9 mouse cellular contexts compared by ENCODE assay signal in genomic region chr1:165252027-165252671, GRCm38 (mm10). TPM values are rescaled to one million over a fixed set of nuclear protein-coding genes. Genes with fewer than 3 reads are reported as not detected.
A peak's percentile ranks its signal among the peaks of the same experiment; 100 is the strongest.
DNase-seq lines count a peak whose midpoint lies in the region; ATAC-seq and TF ChIP-seq lines count a peak whose summit lies in the region.
"Had no signal": no experiment of that assay in that cellular context is flagged by ENCODE, and none has a peak within 500 bp of the region (broad histone marks: within the 10 kb centered on the region; RNA-seq: fewer than 3 reads in every experiment).

No protein-coding gene starts in this region.

- H3K9ac ChIP-seq in forebrain, embryonic 14.5 days (ENCODE audit: low read length), result no peak overlapping the region
- H3K9ac ChIP-seq in liver, adult 2 months (ENCODE audit: low read depth, low read length), result no peak overlapping the region
- H3K9ac ChIP-seq: limb, embryonic 15.5 days had no signal

- WGBS in forebrain, embryonic 14.5 days, result 47% methylated on average over 11 of the region's 11 CpGs
- WGBS in liver, adult 2 months, result 48% methylated on average over 11 of the region's 11 CpGs

- no peak for TF ChIP-seq POLR2A in liver, adult 2 months (IDR thresholded peaks at IDR 0.05; ENCODE audit: extremely low read depth, insufficient read depth, low read length)

- no peaks in the 10 kb centered on the region for H3K27me3 ChIP-seq in forebrain, embryonic 14.5 days (replicated peaks; ENCODE audit: control insufficient read depth, insufficient read depth, low read length)
- H3K27me3 ChIP-seq in liver, adult 2 months (ENCODE audit: control insufficient read depth, insufficient read depth, low read length), result no peaks in the 10 kb centered on the region
- H3K27me3 ChIP-seq: limb, embryonic 15.5 days had no signal

- ATAC-seq in forebrain, embryonic 14.5 days, result peak; percentile 29; the same call in 1 of the 2 replicates

- H3K79me2 ChIP-seq in liver, adult 2 months (ENCODE audit: control insufficient read depth, insufficient read depth, low read length), result no peaks in the 10 kb centered on the region

- peak; percentile 65 for TF ChIP-seq CTCF in liver, adult 2 months (IDR thresholded peaks at IDR 0.05; ENCODE audit: low read depth, low read length)

- H3K4me3 ChIP-seq in forebrain, embryonic 14.5 days (ENCODE audit: low read depth, low read length), result no peak overlapping the region
- H3K4me3 ChIP-seq in liver, adult 2 months (ENCODE audit: insufficient read depth, low read depth, low read length), result no peak overlapping the region
- H3K4me3 ChIP-seq: limb, embryonic 15.5 days had no signal

- H3K36me3 ChIP-seq in forebrain, embryonic 14.5 days (ENCODE audit: control insufficient read depth, insufficient read depth, low read length), result no peaks in the 10 kb centered on the region
- no peaks in the 10 kb centered on the region for H3K36me3 ChIP-seq in liver, adult 2 months (ENCODE audit: control insufficient read depth, insufficient read depth, low read length)
- H3K36me3 ChIP-seq: limb, embryonic 15.5 days had no signal

- intact Hi-C loops in heart, postnatal 14 days (cut with DNase I), result loop anchor here (1.0 kb wide), 1 partner anchor 68 kb away; no protein-coding TSS in a partner anchor

- H3K9me3 ChIP-seq in forebrain, embryonic 14.5 days (replicated peaks; ENCODE audit: control insufficient read depth, low read length), result no peaks in the 10 kb centered on the region
- H3K9me3 ChIP-seq: limb, embryonic 15.5 days had no signal

- no peaks in the 10 kb centered on the region for H3K4me1 ChIP-seq in forebrain, embryonic 14.5 days (ENCODE audit: control insufficient read depth, insufficient read depth, low read length)
- no peaks in the 10 kb centered on the region for H3K4me1 ChIP-seq in liver, adult 2 months (ENCODE audit: control insufficient read depth, insufficient read depth, low read length)
- H3K4me1 ChIP-seq: limb, embryonic 15.5 days had no signal

- H3K4me2 ChIP-seq in forebrain, embryonic 14.5 days (ENCODE audit: low read length), result no peak overlapping the region
- H3K4me2 ChIP-seq: limb, embryonic 15.5 days had no signal

- H3K27ac ChIP-seq in forebrain, embryonic 14.5 days (ENCODE audit: low read depth, low read length), result no peak overlapping the region
- no peak overlapping the region for H3K27ac ChIP-seq in liver, adult 2 months (replicated peaks; ENCODE audit: insufficient read depth, low read depth, low read length)
- H3K27ac ChIP-seq: limb, embryonic 15.5 days had no signal

- DNase-seq in cerebellum, adult 18-20 months, result peak; percentile 34 to 55
- DNase-seq in cerebellum, adult 11-12 months, result no peak
- DNase-seq in CD8-positive naive resting alpha-beta T cell, adult 2 months (ENCODE audit: low read depth in 2 of 2, low spot score in 2 of 2), result peak; percentile 37 to 56
- peak; percentile 56 for DNase-seq in c-Kit-positive CD71-negative TER-119-negative erythroid progenitor cells, embryonic 14.5 days (ENCODE audit: low read depth)
- DNase-seq in forebrain, embryonic 14.5 days (ENCODE audit: low spot score), result peak; percentile 73
- peak; percentile 64 to 84 for DNase-seq in heart, postnatal 14 days
- DNase-seq in liver, adult 2 months (ENCODE audit: extremely low read depth, low read depth, low spot score), result no peak
- DNase-seq in ovary, postnatal 36 days (ENCODE audit: low spot score), result peak; percentile 36

RNA-seq across cellular contexts. Expression of gene Tiprl, which starts 15.4 kb away (rescaled TPM):
- 154 and 165 TPM in 2 replicates for polyA plus RNA-seq in forebrain, embryonic 14.5 days (2014; fragmentation: Nextera tagmentation; extraction: Ambion mirVana)
- 10 to 100 TPM; 37.1 to 37.8 TPM for total RNA-seq in heart, postnatal 14 days (2021)
- 14.7 and 20.7 TPM in 2 replicates for total RNA-seq in liver, adult 2 months (2014; rRNA removed)
- 12.2 and 12.7 TPM in 2 replicates for polyA plus RNA-seq in liver, adult 2 months (2012; rRNA removed)

RNA-seq across cellular contexts. Expression of gene Gpr161, which starts 43.4 kb away (rescaled TPM):
- polyA plus RNA-seq in forebrain, embryonic 14.5 days (2014; fragmentation: Nextera tagmentation; extraction: Ambion mirVana), result 4.7 and 4.8 TPM in 2 replicates
- 1 to 10 TPM; 3.6 to 3.8 TPM for total RNA-seq in heart, postnatal 14 days (2021)
- total RNA-seq in liver, adult 2 months (2014; rRNA removed), result 0.09 and 0.13 TPM in 2 replicates
- polyA plus RNA-seq in liver, adult 2 months (2012; rRNA removed), result 0.07 and 0.17 TPM in 2 replicates

RNA-seq across cellular contexts. Expression of gene Sft2d2, which starts 57.9 kb away (rescaled TPM):
- polyA plus RNA-seq in forebrain, embryonic 14.5 days (2014; fragmentation: Nextera tagmentation; extraction: Ambion mirVana), result 6.7 and 7.6 TPM in 2 replicates
- 10 to 100 TPM; 13.6 to 14.5 TPM for total RNA-seq in heart, postnatal 14 days (2021)
- total RNA-seq in liver, adult 2 months (2014; rRNA removed), result 29.8 and 34.5 TPM in 2 replicates
- polyA plus RNA-seq in liver, adult 2 months (2012; rRNA removed), result 32.4 and 37.2 TPM in 2 replicates

Comparison
In these comparisons a context has a peak if more than half of its experiments do, and no peak if none do; other contexts are left out.
1. DNase-seq: peak in cerebellum, adult 18-20 months (2 of 2), CD8-positive naive resting alpha-beta T cell, adult 2 months (2 of 2), c-Kit-positive CD71-negative TER-119-negative erythroid progenitor cells, embryonic 14.5 days (single experiment), forebrain, embryonic 14.5 days (single experiment), heart, postnatal 14 days (2 of 2) and ovary, postnatal 36 days (single experiment); none in cerebellum, adult 11-12 months (single experiment) and liver, adult 2 months (single experiment).